Mouse (Mus musculus) myocyte (in vitro differentiated cells): ENCODE results near the gene Kyat3.

Experiments used
- MAX ChIP-seq: IDR thresholded peaks from one replicate; pipeline ENCODE4 v1.6.1; 2011; ENCODE audit warnings: low read depth, mild to moderate bottlenecking, control low read depth
- POLR2A ChIP-seq: IDR thresholded peaks from one replicate; pipeline ENCODE4 v1.6.1; 2011; ENCODE audit warnings: low read depth, mild to moderate bottlenecking, control low read depth, moderate library complexity; ENCODE audit not compliant: insufficient read length
- POLR2AphosphoS2 ChIP-seq: IDR thresholded peaks from one replicate; pipeline ENCODE4 v1.6.1; 2011; ENCODE audit warnings: low read depth, control low read depth; ENCODE audit not compliant: insufficient read length
- SRF ChIP-seq: IDR thresholded peaks from one replicate; pipeline ENCODE4 v1.6.1; 2011; ENCODE audit warnings: low read depth; ENCODE audit not compliant: control insufficient read depth, insufficient read length
- TCF3 ChIP-seq: IDR thresholded peaks from one replicate; pipeline ENCODE4 v1.6.1; 2011; ENCODE audit warnings: low read depth, control low read depth; ENCODE audit not compliant: insufficient read length

- no peak for TF ChIP-seq POLR2A
- no peak for TF ChIP-seq POLR2AphosphoS2
- no peak for TF ChIP-seq SRF
- TF ChIP-seq TCF3, result no peak
- no peak for TF ChIP-seq MAX
Measured at GRCm38 (mm10) chr3:142757841-142758240, 57.0 kb downstream of the Kyat3 start.
